Mouse (Mus musculus) right cerebral cortex, adult 2 months (tissue): ENCODE measurements around the gene Olfr1480.

Source experiments
- DNase-seq, 2 experiments: peaks; one replicate each; pipeline ENCODE4 v3.0.0; 2021 to 2022; ENCODE audit warnings: low spot score in 2 of 2

The Olfr1480 gene

DNA sequence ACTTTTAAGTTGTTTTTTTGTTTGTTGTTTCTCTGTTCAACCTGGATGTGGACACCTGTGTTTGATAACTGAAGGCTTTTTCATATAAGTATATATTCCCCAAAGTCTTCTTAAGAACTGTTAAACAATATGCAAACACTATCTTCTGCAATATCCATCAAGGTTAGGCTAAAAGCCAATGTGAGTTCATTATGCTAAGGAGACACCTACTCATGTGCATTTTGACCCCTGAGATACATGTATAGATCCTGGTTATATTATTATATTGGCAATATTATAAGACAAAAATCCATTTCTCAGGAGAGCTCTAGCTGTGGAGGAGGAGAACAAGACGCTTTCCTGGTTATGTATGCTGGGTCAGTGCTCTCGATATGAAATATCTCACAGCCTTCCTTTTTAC is at the start of gene Olfr1480:
TSS of gene Olfr1480 (plus strand) at position 301 of the 400 bp plus-strand sequence.
- DNase-seq, result no peak

DNA sequence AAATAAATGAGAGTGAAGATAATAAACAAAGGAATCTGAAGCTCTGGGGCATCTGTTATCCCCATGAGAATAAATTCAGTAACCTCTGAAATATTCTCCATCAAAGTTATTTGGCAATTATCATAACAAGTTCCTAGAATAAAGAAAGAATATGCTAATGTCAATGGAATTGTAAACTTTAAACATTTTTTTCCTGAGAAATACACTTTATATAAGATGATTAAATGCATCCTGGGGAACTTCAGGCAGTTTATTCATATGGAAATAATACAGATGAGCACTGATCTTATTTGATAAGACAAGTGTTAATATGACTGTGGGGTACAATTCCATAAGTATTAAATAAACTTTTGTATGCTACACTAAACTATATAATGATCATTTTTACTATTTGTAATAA is 47.6 kb upstream of the Olfr1480 start, which contains the start of gene Olfr1475:
TSS of gene Olfr1475 (minus strand) at position 101 of the 400 bp plus-strand sequence.
- no peak for DNase-seq

DNA sequence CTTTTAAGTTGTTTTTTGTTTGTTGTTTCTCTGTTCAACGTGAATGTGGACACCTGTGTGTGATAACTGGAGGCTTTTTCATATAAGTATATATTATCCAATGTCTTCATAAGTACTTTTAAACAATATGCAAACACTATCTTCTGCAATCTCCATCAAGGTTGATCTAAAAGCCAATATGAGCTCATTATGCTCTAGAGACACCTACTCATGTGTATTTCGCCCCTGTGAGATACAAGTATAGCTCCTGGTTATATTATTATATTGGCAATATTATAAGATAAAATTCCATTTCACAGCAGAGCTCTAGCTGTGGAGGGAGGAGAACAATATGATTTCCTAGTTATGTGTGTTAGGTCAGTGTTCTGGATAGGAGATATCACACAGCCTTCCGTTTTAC is 27.5 kb upstream of the Olfr1480 start, which contains the start of gene Olfr1477:
TSS of gene Olfr1477 (plus strand) at position 301 of the 400 bp plus-strand sequence.
- DNase-seq, result no peak
